Mouse (Mus musculus) thymus, adult 2 months (tissue): ENCODE data around the gene Car5b.

ENCODE experiments used
- CTCF ChIP-seq: fragments of 200-500 bp; IDR thresholded peaks from 2 replicates; pipeline ENCODE4 v1.5.1; 2012; ENCODE audit warnings: mild to moderate bottlenecking, control low read depth, low read length, moderate library complexity, borderline replicate concordance; ENCODE audit not compliant: control insufficient read depth, poor library complexity, insufficient read depth; ENCODE audit errors: extremely low read depth
- POLR2A ChIP-seq: fragments of 200-500 bp; IDR thresholded peaks from 2 replicates; pipeline ENCODE4 v1.6.1; 2012; ENCODE audit warnings: mild to moderate bottlenecking, low read length, control low read depth, moderate library complexity; ENCODE audit not compliant: control insufficient read depth, poor library complexity, insufficient read depth; ENCODE audit errors: extremely low read depth

DNA sequence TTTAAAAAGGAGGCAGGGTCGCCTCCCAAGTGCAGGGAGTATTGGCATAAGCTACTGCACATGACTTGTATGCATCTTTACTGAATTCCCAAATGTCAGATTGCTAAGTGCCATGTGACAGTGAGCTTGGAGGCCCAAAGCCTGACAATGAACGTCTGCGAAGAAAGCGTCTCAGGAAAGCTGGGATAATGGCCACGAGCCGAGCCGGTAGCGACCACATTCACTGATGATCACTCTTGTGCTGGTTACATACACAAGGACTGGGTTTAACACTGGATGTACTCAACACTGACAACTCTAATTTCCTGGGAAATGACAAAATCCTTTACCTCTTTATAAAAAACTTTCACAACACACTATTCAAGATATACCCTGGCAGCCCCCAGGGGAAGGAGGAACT, 93.1 kb downstream of the Car5b start:
- TF ChIP-seq POLR2A = no peak
- no peak for TF ChIP-seq CTCF
